Mouse (Mus musculus) CH12.LX (cell line): Measurements from ENCODE around the gene Epb41l5. TPM values are rescaled to one million over a fixed set of nuclear protein-coding genes. Genes with fewer than 3 reads are reported as not detected.

Experiments
- DNase-seq: peaks from one replicate; pipeline ENCODE4 v3.0.0-alpha.2; 2013; ENCODE audit errors: extremely low read depth
- H3K27ac ChIP-seq: 2 replicates; pipeline ENCODE4 v1.5.1; 2012; ENCODE audit warnings: low read depth, mild to moderate bottlenecking, control low read depth, moderate library complexity; ENCODE audit not compliant: insufficient read depth
- H3K27me3 ChIP-seq: replicated peaks from 2 replicates; pipeline ENCODE3; 2012; ENCODE audit warnings: inconsistent platforms
- H3K36me3 ChIP-seq, 2 experiments: replicated peaks in 1 of 2; 2 replicates each; pipeline versions ENCODE3 to v1.6.1; 2012; ENCODE audit warnings: inconsistent platforms in 1 of 2, low read length in 1 of 2, mild to moderate bottlenecking in 1 of 2, mixed read lengths in 1 of 2, moderate library complexity in 1 of 2; ENCODE audit not compliant: control insufficient read depth in 1 of 2, insufficient read depth in 1 of 2
- H3K4me1 ChIP-seq, 2 experiments: 2 replicates each; pipeline ENCODE4 v1.6.1; 2012; ENCODE audit warnings: inconsistent platforms in 1 of 2, moderate library complexity in 1 of 2; ENCODE audit not compliant: insufficient read depth in 2 of 2, control insufficient read depth in 1 of 2
- H3K4me2 ChIP-seq: 2 replicates; pipeline ENCODE4 v1.6.1; 2012; ENCODE audit warnings: low read depth, mild to moderate bottlenecking, control low read depth; ENCODE audit not compliant: poor library complexity, insufficient read depth, severe bottlenecking
- H3K4me3 ChIP-seq, 3 experiments: fragments of 150-350 bp in 1 of 3; sonication (generic) in 1 of 3; replicated peaks in 1 of 3; 2 replicates each; pipeline versions ENCODE3 to v1.5.1; 2011 to 2012; ENCODE audit warnings: low read depth in 2 of 3, low read length in 2 of 3, mild to moderate bottlenecking in 2 of 3, moderate library complexity in 2 of 3, control low read depth in 1 of 3, improper control_type of control experiment in 1 of 3, inconsistent platforms in 1 of 3, mixed read lengths in 1 of 3; ENCODE audit not compliant: poor library complexity in 1 of 3
- H3K79me2 ChIP-seq: replicated peaks from 2 replicates; pipeline ENCODE4 v1.6.1; 2012; ENCODE audit warnings: mild to moderate bottlenecking, moderate library complexity; ENCODE audit not compliant: control insufficient read depth, poor library complexity, insufficient read depth, severe bottlenecking; ENCODE audit errors: extremely low read depth
- H3K9ac ChIP-seq: 2 replicates; pipeline ENCODE4 v1.6.1; 2012; ENCODE audit warnings: low read depth, mild to moderate bottlenecking, control low read depth, moderate library complexity; ENCODE audit not compliant: insufficient read depth
- H3K9me3 ChIP-seq: replicated peaks from 2 replicates; pipeline ENCODE3; 2012; ENCODE audit warnings: low read length, inconsistent platforms, mixed read lengths
- BHLHE40 ChIP-seq: IDR thresholded peaks from 2 replicates; pipeline ENCODE4 v1.6.1; 2011; ENCODE audit warnings: mild to moderate bottlenecking, low read depth, low read length, improper control_type of control experiment
- CHD2 ChIP-seq: IDR thresholded peaks from 2 replicates; pipeline ENCODE4 v1.6.1; 2011; ENCODE audit warnings: low read length, improper control_type of control experiment
- CTCF ChIP-seq, 2 experiments: IDR thresholded peaks in 1 of 2; conservative IDR thresholded peaks in 1 of 2; 2 replicates each; pipeline ENCODE4 v1.5.1; 2011 to 2012; ENCODE audit warnings: low read depth in 2 of 2, low read length in 2 of 2, improper control_type of control experiment in 1 of 2, inconsistent platforms in 1 of 2, mild to moderate bottlenecking in 1 of 2, moderate library complexity in 1 of 2
- E2F4 ChIP-seq: IDR thresholded peaks from 2 replicates; pipeline ENCODE4 v1.6.1; 2011; ENCODE audit warnings: low read depth, low read length, improper control_type of control experiment; ENCODE audit not compliant: insufficient replicate concordance
- EP300 ChIP-seq: IDR thresholded peaks from 2 replicates; pipeline ENCODE4 v1.6.1; 2011; ENCODE audit warnings: low read length, improper control_type of control experiment
- GABPA ChIP-seq: IDR thresholded peaks from 2 replicates; pipeline ENCODE4 v1.6.1; 2012; ENCODE audit warnings: low read depth, low read length, improper control_type of control experiment, inconsistent platforms; ENCODE audit not compliant: insufficient replicate concordance
- HCFC1 ChIP-seq: IDR thresholded peaks from 2 replicates; pipeline ENCODE4 v1.6.1; 2012; ENCODE audit warnings: low read depth, mild to moderate bottlenecking, inconsistent platforms, low read length, improper control_type of control experiment
- JUN ChIP-seq: IDR thresholded peaks from 2 replicates; pipeline ENCODE4 v1.6.1; 2011; ENCODE audit warnings: low read depth, mild to moderate bottlenecking, low read length, improper control_type of control experiment, moderate library complexity; ENCODE audit not compliant: insufficient read depth
- JUND ChIP-seq: conservative IDR thresholded peaks from 2 replicates; pipeline ENCODE4 v1.6.1; 2011; ENCODE audit warnings: low read depth, low read length, improper control_type of control experiment
- MAFK ChIP-seq: IDR thresholded peaks from 2 replicates; pipeline ENCODE4 v1.6.1; 2011; ENCODE audit warnings: low read length, improper control_type of control experiment; ENCODE audit not compliant: insufficient replicate concordance
- MAZ ChIP-seq: IDR thresholded peaks from 2 replicates; pipeline ENCODE4 v1.6.1; 2012; ENCODE audit warnings: low read depth, mild to moderate bottlenecking, inconsistent platforms, low read length, improper control_type of control experiment, moderate library complexity
- MEF2A ChIP-seq: IDR thresholded peaks from 2 replicates; pipeline ENCODE4 v1.6.1; 2014; ENCODE audit warnings: low read depth, mild to moderate bottlenecking, inconsistent platforms, low read length, improper control_type of control experiment, borderline replicate concordance
- MXI1 ChIP-seq: IDR thresholded peaks from 2 replicates; pipeline ENCODE4 v1.6.1; 2011; ENCODE audit warnings: mild to moderate bottlenecking, low read depth, low read length, improper control_type of control experiment
- MYC ChIP-seq: IDR thresholded peaks from 2 replicates; pipeline ENCODE4 v1.6.1; 2011; ENCODE audit warnings: low read depth, mild to moderate bottlenecking, improper control_type of control experiment, low read length
- NRF1 ChIP-seq: IDR thresholded peaks from 2 replicates; pipeline ENCODE4 v1.6.1; 2014; ENCODE audit warnings: low read depth, mild to moderate bottlenecking, inconsistent platforms, low read length, improper control_type of control experiment, moderate library complexity
- POLR2AphosphoS2 ChIP-seq: IDR thresholded peaks from 2 replicates; pipeline ENCODE4 v1.6.1; 2011; ENCODE audit warnings: low read depth, low read length, improper control_type of control experiment
- RAD21 ChIP-seq: IDR thresholded peaks from 2 replicates; pipeline ENCODE4 v1.6.1; 2011; ENCODE audit warnings: low read depth, mild to moderate bottlenecking, low read length, improper control_type of control experiment, moderate library complexity
- SIN3A ChIP-seq: IDR thresholded peaks from 2 replicates; pipeline ENCODE4 v1.6.1; 2012; ENCODE audit warnings: low read length, improper control_type of control experiment, inconsistent platforms
- SMC3 ChIP-seq: IDR thresholded peaks from 2 replicates; pipeline ENCODE4 v1.6.1; 2011; ENCODE audit warnings: low read depth, low read length, improper control_type of control experiment
- TCF12 ChIP-seq: IDR thresholded peaks from 2 replicates; pipeline ENCODE4 v1.6.1; 2014; ENCODE audit warnings: low read depth, mild to moderate bottlenecking, inconsistent platforms, low read length, improper control_type of control experiment
- USF2 ChIP-seq: conservative IDR thresholded peaks from 2 replicates; pipeline ENCODE4 v1.6.1; 2011; ENCODE audit warnings: low read depth, low read length, improper control_type of control experiment
- ZC3H11A ChIP-seq: IDR thresholded peaks from 2 replicates; pipeline ENCODE4 v1.6.1; 2012; ENCODE audit warnings: low read depth, mild to moderate bottlenecking, inconsistent platforms, low read length, improper control_type of control experiment
- dilution Hi-C: fragments of 300-500 bp; cut with MboI; formaldehyde crosslinking; loops from 2 replicates; pipeline ENCODE4 v1.14.3; 2020; ENCODE audit warnings: low sequenced_read_pairs; ENCODE audit not compliant: extremely low pct_unique_long_range_greater_than_20kb, extremely low pct_ligation_motif_present
- in situ Hi-C: fragments of 300-500 bp; cut with MboI; formaldehyde crosslinking; loops from 3 replicates; pipeline ENCODE4 v1.14.3; 2019; ENCODE audit warnings: low sequenced_read_pairs, low pct_ligation_motif_present, low pct_unique_long_range_greater_than_20kb, mixed read lengths
- polyA plus RNA-seq: library from polyadenylated mRNA; unstranded; fragments of >175 nt; gene quantifications from 2 replicates; pipeline ENCODE4 v1.2.1, GENCODE M21; 2012; ENCODE audit warnings: low read depth; ENCODE audit not compliant: insufficient read length
- total RNA-seq, 2 experiments: library from RNA; depleted of rRNA; stranded (reverse); fragments of 300-350 nt in 1 of 2; fragments of >200 nt in 1 of 2; gene quantifications; 2 replicates each; pipeline ENCODE4 v1.2.3; 2012 to 2014

The Epb41l5 gene
- total and polyA plus RNA-seq, 3 experiments = 3.8 to 4.5 (median 4.3) TPM

- Histone ChIP-seq H3K79me2 (no peaks in the 10 kb centered on the region), H3K9ac (no peak overlapping the region), H3K4me1 (no peaks in the 10 kb centered on the region), H3K27ac (no peak overlapping the region), H3K27me3 (no peaks in the 10 kb centered on the region), H3K4me3 (no peak overlapping the region), H3K9me3 (no peaks in the 10 kb centered on the region), H3K4me2 (no peak overlapping the region), H3K36me3 (no peaks in the 10 kb centered on the region)
- dilution Hi-C loops (no loop called here), in situ Hi-C loops (loop anchor here (10.0 kb wide), 2 partner anchors 123 to 343 kb away; no protein-coding TSS in a partner anchor)
- TF ChIP-seq ZC3H11A (no peak), MAFK (no peak), GABPA (no peak), JUN (no peak), NRF1 (no peak), RAD21 (no peak), MYC (no peak), CHD2 (no peak), MAZ (no peak), SMC3 (no peak), JUND (no peak)
- DNase-seq = no peak
These were observed 97.1 kb downstream of the Epb41l5 start for GRCm38 (mm10) chr1:119551651-119552050.

- Histone ChIP-seq H3K4me2 (no peak overlapping the region), H3K79me2 (no peaks in the 10 kb centered on the region), H3K36me3 (peaks cover 0 to 2% of the 10 kb centered on the region in 2 experiments), H3K9me3 (no peaks in the 10 kb centered on the region), H3K9ac (no peak overlapping the region), H3K4me1 (no peaks in the 10 kb centered on the region), H3K27me3 (no peaks in the 10 kb centered on the region), H3K27ac (no peak overlapping the region), H3K4me3 (no peak overlapping the region)
- TF ChIP-seq CHD2 (no peak), NRF1 (no peak), BHLHE40 (no peak), JUN (no peak), CTCF (conservative IDR thresholded peaks at IDR 0.05 in 1 of 2, IDR thresholded peaks at IDR 0.05 in 1 of 2; ENCODE audit: low read depth in 2 of 2, low read length in 2 of 2) (no peak), SIN3A (no peak), EP300 (no peak), ZC3H11A (no peak), USF2 (no peak), POLR2AphosphoS2 (no peak), HCFC1 (no peak), MEF2A (no peak), RAD21 (no peak), MXI1 (no peak), SMC3 (no peak), E2F4 (no peak), TCF12 (no peak), JUND (no peak)
- DNase-seq = no peak
- dilution Hi-C loops (no loop called here), in situ Hi-C loops (loop anchor here (10.0 kb wide), 2 partner anchors 125 to 345 kb away; no protein-coding TSS in a partner anchor)
These were observed 98.7 kb downstream of the Epb41l5 start for GRCm38 (mm10) chr1:119550064-119550463.
